Mouse (Mus musculus): Measurements from ENCODE around the gene Ddah1.
"Not testable (repeated sequence)": the region's sequence is repeated elsewhere in the genome, so short reads cannot be mapped to it uniquely, and the experiment has no call there.

Ddah1 gene

DNA sequence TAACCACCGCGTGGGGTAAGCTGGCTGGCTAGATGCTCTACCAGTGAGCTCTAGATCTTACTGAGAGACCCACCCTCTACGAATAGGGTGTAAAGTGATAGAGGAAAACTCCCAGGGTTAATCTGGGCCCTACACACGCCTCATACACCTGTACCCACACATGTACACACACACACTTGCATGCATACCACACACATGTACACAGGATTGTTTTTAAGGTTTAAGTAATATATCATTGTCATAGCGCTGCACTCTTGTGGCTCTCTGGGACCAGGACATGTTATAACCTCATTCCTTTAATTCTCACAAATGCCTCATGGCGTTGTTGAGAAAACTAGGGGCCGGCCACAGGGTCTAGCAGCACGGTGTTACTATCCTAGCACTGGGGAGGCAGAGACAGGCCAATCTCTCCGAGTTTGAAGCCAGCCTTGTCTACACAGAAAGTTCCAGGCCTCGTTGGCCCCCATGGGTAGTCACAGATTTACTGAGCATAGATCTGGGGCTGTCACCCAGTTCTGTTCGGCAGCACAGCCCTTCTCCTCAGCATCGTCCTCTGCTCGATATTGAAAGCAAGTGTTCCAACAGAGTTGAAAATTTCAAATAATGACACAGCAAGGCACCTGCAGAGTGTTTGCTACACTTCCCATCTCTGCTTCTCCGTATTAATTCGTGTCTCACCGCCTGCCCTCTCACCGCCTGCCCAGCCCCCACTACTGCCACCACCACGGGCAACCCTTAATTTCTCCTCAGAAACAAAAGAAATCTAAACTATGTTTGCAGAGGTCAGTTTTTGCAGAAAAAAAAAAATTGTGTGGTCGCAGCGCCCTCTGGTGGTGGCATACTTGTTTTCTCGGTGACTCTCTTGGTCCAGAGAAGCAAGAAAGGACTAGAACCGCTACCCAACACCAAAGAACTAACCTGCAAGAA, 146.6 kb downstream of the Ddah1 start:
- intact Hi-C loops (cut with DNase I) = loop anchor here (2.0 to 10.0 kb wide), 3 partner anchors 48 to 490 kb away; no protein-coding TSS in a partner anchor

DNA sequence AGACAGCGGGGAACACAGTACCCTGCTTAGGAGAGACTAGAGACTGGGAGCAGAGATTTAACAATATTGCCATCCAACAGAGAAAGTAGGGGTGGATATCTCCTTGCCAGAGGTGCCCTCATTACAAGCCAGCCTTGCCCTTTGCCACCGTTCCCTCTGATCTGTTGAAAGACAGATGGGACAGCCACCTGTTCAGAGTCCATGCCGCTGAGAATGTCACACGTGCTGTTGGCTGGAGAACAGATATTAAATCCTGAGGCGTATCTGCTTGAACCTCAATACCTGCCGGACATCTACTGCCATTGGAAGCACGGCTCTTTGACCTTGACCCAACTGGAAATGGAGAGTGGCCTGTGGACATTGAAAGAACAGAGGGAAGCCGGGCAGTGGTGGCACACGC, 148.1 kb downstream of the Ddah1 start:
- intact Hi-C loops (cut with DNase I) = loop anchor here (5.0 to 10.0 kb wide), 2 partner anchors 49 to 492 kb away; no protein-coding TSS in a partner anchor

DNA sequence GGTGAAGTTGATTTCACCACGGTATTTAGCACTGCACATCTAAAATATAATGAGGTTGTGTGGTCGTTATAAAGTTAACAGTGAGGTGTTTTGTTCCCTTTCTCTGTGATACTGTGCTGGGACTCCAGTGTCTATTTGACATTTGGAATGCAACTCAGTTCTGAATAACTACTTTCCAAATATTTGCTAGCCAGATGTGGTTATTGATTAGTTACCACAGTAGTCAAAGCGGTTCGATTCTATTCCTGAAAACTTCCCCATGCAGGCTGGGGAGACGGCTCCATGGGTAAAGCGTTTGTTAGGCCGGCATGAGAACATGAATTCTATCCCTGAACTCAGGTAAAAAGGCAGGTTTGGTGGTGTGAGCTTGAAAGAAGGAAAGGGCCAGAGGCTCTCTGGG, 154.0 kb downstream of the Ddah1 start:
- intact Hi-C loops (cut with DNase I) = no loop called here

DNA sequence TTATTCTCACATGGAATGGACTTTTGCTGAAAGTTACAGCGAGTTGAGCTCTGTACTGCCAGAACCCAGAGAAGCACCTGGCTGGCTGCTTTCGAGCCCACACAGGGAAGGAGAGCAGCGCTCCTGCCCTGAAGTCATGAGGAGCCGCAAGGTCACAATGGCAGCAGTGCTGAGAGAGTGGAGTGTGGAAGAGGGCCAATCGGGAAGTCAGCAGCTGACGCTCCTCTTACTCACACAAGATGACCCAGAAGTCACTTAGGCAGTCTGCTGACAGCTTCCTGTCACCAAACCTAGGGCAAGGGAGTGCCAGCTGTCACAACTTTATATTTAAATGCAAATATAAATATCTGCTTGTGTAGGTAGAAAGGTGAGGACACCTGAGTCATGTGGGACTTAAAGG, 154.8 kb downstream of the Ddah1 start:
- intact Hi-C loops (cut with DNase I) = no loop called here

DNA sequence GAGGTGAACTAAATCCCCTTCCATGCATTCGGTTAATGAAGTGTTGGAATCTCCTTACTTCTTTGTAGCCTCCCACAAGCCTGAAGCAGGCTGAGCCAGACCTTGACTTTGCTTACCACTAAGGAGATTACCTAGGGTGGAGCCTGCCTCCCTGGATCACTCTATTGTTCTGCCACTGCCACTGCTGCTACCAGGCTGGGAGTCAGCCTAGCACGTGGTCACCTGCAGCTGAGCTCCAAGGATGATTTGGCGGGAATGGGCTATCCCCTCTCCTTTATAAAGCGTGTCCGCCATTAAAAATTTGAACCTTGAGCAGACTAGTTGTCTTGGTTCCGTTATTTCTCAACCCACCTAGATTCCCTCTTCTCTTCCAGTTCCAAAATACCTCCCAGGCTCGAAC, 155.5 kb downstream of the Ddah1 start:
- intact Hi-C loops (cut with DNase I) = not testable (repeated sequence)

GRCm38 (mm10) chr3:145916374-145916773, 157.9 kb downstream of the Ddah1 start:
- intact Hi-C loops (cut with DNase I) = no loop called here

GRCm38 (mm10) chr3:145916826-145917225, 158.4 kb downstream of the Ddah1 start:
- intact Hi-C loops (cut with DNase I) = no loop called here

GRCm38 (mm10) chr3:145922019-145922854, 163.8 kb downstream of the Ddah1 start, which contains the start of gene Bcl10:
TSS of gene Bcl10 (plus strand) at chr3:145922804.
- intact Hi-C loops (cut with DNase I) = no loop called here

- intact Hi-C loops (cut with DNase I) = no loop called here
Observed at GRCm38 (mm10) chr3:145922971-145923370, 164.5 kb downstream of the Ddah1 start.

GRCm38 (mm10) chr3:145923874-145924577, 165.6 kb downstream of the Ddah1 start:
- intact Hi-C loops (cut with DNase I) = no loop called here

GRCm38 (mm10) chr3:145924649-145925337, 166.3 kb downstream of the Ddah1 start:
- intact Hi-C loops (cut with DNase I) = no loop called here

- intact Hi-C loops (cut with DNase I) = no loop called here
Observed at GRCm38 (mm10) chr3:145925506-145925905, 167.0 kb downstream of the Ddah1 start.

DNA sequence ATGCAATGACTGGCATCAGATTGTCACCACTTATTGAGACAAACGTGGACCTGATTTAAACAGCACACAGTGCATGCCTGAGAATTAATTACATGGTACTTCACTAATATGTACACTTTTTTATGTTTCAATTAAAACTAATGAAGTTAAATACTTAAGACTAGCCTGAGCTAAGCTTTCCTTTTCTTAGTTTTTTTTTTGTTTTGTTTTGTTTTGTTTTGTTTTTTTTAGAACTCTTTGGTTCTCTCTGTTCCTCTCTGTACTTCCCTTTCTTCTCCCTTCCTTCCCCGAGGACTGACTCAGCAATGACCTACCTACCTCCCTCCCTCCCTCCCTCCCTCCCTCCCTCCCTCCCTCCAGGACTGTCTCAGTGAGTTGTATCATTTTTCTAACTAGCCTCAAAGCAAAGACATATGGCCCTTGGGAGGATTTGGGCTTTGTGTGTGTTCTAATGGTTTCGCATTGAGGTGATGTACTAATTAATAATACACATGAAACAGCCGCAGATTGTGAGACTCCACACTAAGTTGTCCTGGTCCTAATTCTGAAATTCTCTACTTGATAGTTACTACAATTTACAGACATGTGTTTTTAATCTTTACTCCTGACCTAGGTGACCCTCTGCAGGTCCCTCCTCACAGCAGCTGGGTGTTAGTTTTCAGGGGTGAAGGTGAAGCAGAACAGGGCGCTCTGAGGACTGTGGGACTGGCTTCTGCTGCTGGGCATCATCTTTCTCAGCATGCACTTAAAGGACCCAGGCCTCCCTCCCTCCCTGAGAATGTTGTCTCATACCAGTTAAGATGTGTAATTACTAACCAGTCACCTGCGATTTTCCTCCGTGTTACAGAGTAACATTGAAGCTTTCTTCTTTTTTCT, 171.3 kb downstream of the Ddah1 start:
- intact Hi-C loops (cut with DNase I) = no loop called here

- intact Hi-C loops (cut with DNase I) = no loop called here
Observed at GRCm38 (mm10) chr3:145933845-145934244, 175.4 kb downstream of the Ddah1 start.

DNA sequence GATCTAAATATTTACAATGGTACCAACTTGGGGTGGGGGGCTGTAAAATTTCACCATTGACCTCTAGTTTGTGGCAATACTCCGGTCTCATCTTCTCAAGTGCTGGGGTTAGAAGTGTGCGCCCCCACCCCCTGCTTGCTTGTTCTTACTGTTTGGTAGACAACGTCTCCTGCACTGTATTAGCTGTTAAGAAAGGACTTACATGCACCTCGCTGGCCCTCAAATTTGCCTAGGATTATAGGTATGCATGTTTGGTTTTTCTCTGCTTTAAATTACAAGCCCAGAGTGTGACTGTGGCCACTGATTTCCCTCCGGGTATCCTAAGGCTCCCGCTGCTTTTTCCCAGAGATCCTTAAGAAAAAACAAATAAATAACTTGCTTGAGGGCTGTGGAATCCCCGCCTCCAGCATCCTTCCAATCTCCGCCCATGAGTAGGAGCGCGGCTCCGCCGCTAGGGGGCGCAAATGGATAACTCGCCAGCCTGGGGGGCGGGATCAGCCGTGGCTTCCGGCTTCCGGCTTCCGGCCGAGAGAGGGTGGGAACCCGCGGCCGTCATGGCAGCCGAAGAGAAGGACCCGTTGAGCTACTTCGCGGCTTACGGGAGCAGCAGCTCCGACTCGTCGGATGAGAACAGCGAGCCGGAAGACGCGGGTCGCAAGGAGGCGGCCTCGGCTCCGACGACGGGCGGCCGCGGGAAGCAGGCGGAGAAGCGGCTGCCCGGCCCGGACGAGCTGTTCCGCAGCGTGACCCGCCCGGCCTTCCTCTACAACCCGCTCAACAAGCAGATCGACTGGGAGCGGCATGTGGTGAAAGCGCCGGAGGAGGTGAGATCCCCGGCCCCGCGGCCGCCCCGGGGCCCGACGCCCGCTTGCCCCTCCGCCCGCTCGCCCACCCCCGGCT, 179.3 kb downstream of the Ddah1 start, which contains the start of gene 2410004B18Rik:
2410004B18Rik (plus strand) TSS at position 510 of the 900 bp plus-strand sequence.
- intact Hi-C loops (cut with DNase I) = no loop called here

GRCm38 (mm10) chr3:145938405-145939349, 180.2 kb downstream of the Ddah1 start:
- intact Hi-C loops (cut with DNase I) = no loop called here

DNA sequence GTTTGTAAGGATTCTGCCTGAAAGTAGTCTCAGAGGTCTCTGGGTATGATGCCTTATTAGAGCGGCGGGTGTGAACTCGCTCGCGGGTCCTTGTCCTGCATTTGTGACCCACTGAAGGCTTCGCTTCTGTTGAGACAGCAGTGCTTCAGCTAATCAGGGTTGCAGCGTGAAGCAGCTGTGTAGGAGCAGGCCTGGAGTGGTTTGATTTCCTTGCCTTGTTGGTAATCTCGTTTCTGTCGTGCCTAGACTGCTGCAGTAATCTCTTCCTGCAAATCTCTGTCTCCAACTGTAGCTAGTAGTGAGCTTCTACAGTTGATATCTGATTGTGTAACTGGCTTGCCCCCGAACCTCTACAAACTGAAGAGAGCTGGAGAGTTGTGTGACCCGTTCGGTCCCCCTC, 180.9 kb downstream of the Ddah1 start:
- intact Hi-C loops (cut with DNase I) = no loop called here

All from adrenal gland (tissue).